Mouse (Mus musculus) liver, embryonic 14.5 days (tissue): ENCODE results near the gene Tmem200b.

Experiments used
- CTCF ChIP-seq: IDR thresholded peaks from 2 replicates; pipeline ENCODE4 v1.5.1; 2016; ENCODE audit warnings: antibody characterized with exemption, low read depth, control low read depth
- EP300 ChIP-seq: IDR thresholded peaks from 2 replicates; pipeline ENCODE4 v1.6.1; 2016; ENCODE audit warnings: antibody characterized with exemption, low read depth

GRCm38 (mm10) chr4:131939459-131939858, 17.9 kb downstream of the Tmem200b start:
- TF ChIP-seq CTCF (no peak), EP300 (no peak)
